Mouse (Mus musculus) thymus, adult 2 months (tissue): Measurements from ENCODE around the gene Zfp512b. TPM values are rescaled to one million over a fixed set of nuclear protein-coding genes. Genes with fewer than 3 reads are reported as not detected.

Experiments used
- DNase-seq: peaks from one replicate; pipeline ENCODE4 v3.0.0; 2021
- H3K27ac ChIP-seq: fragments of 200-500 bp; 2 replicates; pipeline ENCODE4 v1.5.1; 2012; ENCODE audit warnings: low read length, control low read depth; ENCODE audit not compliant: control insufficient read depth, insufficient read depth
- H3K27me3 ChIP-seq: fragments of 200-500 bp; 2 replicates; pipeline ENCODE4 v1.6.1; 2012; ENCODE audit warnings: mild to moderate bottlenecking, low read length, moderate library complexity, mixed read lengths; ENCODE audit not compliant: control insufficient read depth, insufficient read depth
- H3K36me3 ChIP-seq: fragments of 200-500 bp; 2 replicates; pipeline ENCODE4 v1.6.1; 2012; ENCODE audit warnings: mild to moderate bottlenecking, low read length, moderate library complexity; ENCODE audit not compliant: control insufficient read depth, insufficient read depth
- H3K4me1 ChIP-seq: fragments of 200-500 bp; replicated peaks from 2 replicates; pipeline ENCODE4 v1.6.1; 2012; ENCODE audit warnings: low read length; ENCODE audit not compliant: control insufficient read depth, insufficient read depth
- H3K4me3 ChIP-seq: fragments of 200-500 bp; 2 replicates; pipeline ENCODE4 v1.5.1; 2012; ENCODE audit warnings: mild to moderate bottlenecking, low read length, control low read depth, moderate library complexity; ENCODE audit not compliant: control insufficient read depth, insufficient read depth
- CTCF ChIP-seq: fragments of 200-500 bp; IDR thresholded peaks from 2 replicates; pipeline ENCODE4 v1.5.1; 2012; ENCODE audit warnings: mild to moderate bottlenecking, control low read depth, low read length, moderate library complexity, borderline replicate concordance; ENCODE audit not compliant: control insufficient read depth, poor library complexity, insufficient read depth; ENCODE audit errors: extremely low read depth
- POLR2A ChIP-seq: fragments of 200-500 bp; IDR thresholded peaks from 2 replicates; pipeline ENCODE4 v1.6.1; 2012; ENCODE audit warnings: mild to moderate bottlenecking, low read length, control low read depth, moderate library complexity; ENCODE audit not compliant: control insufficient read depth, poor library complexity, insufficient read depth; ENCODE audit errors: extremely low read depth
- WGBS: fragments of 180-500 bp; shearing (Covaris S2); methylation state at CpG from one replicate; pipeline ENCODE4 v1.1.7; 2018; 5-methylcytosine and 5-hydroxymethylcytosine counted together
- polyA plus RNA-seq: library from polyadenylated mRNA; depleted of rRNA; stranded (reverse); fragments of >200 nt; gene quantifications from 2 replicates; pipeline ENCODE4 v1.2.3, GENCODE M21; 2012; rRNA removed

Zfp512b gene
- polyA plus RNA-seq, 1 experiment, result 87.6 TPM

DNA sequence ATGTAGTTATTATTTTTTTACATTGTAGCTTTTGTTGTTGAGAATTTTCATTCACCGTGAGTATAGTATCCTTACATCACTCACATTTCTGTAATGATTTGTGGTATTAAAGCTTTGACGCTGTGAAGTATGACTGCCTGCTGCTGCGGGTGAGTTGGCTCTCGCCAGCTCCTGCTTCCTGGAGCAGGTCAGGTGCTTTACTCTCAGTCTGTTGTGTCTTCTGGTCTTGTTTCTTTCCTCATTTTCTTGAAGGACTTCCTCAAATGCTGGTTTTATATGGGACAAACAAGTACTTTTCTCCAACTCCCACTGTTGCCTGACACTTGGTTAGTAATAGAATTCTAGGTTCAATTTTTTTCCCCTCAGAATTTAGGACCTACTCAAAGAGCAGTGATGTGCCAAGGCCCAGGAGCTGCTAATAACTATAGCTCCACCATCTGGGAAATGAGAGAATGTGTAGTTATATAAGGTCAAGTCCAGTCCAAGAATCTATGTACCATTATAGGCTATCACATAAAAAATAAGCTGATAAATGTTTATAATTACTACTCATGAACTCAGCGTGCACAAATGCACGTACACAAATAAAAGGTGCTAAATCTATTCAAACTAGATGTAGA, 50.7 kb downstream of the Zfp512b start:
- Histone ChIP-seq H3K4me1 (peaks cover 6% of the 10 kb centered on the region; the same call in 1 of the 2 replicates), H3K27me3 (no peaks in the 10 kb centered on the region), H3K27ac (no peak overlapping the region), H3K36me3 (peaks cover 12% of the 10 kb centered on the region), H3K4me3 (no peak overlapping the region)
- TF ChIP-seq POLR2A (no peak), CTCF (no peak)
- WGBS, result 69% methylated on average over 6 of the region's 6 CpGs
- no peak for DNase-seq

DNA sequence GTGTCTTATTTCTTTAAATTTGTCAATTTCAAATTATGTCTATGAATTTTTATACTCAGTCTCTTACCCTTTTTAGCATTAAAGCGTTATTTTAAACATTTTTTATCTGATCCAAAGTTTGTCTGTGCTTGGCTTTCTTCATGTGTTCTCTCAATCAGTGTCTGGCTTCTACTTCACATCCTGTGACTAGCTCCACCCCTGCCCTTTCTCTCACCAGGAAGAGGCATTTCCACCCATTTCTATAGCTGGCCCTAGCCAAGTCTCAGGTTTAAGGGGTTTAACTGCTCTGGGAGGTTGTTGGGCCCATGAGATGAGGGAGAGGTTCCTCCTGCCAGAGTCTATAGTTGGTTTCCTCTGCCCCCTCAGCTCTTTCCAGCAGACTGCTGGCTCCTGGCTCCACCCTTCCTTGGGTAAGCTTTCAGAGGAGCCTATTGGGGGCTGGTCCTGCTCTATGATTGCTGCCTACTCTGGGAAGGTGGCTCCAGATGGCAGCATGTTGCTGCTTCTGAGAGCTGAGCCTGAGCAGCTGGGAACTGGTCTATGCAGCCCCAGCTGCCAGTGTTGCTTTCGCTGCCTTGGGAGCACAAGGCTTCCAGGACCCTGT, 55.1 kb downstream of the Zfp512b start:
- Histone ChIP-seq H3K4me3 (no peak overlapping the region), H3K27me3 (no peaks in the 10 kb centered on the region), H3K27ac (no peak overlapping the region), H3K4me1 (peaks cover 6% of the 10 kb centered on the region; the same call in 1 of the 2 replicates), H3K36me3 (no peaks in the 10 kb centered on the region; the same call in 1 of the 2 replicates)
- TF ChIP-seq POLR2A (no peak), CTCF (no peak)
- DNase-seq, result no peak
- 69% methylated on average over 2 of the region's 2 CpGs for WGBS

DNA sequence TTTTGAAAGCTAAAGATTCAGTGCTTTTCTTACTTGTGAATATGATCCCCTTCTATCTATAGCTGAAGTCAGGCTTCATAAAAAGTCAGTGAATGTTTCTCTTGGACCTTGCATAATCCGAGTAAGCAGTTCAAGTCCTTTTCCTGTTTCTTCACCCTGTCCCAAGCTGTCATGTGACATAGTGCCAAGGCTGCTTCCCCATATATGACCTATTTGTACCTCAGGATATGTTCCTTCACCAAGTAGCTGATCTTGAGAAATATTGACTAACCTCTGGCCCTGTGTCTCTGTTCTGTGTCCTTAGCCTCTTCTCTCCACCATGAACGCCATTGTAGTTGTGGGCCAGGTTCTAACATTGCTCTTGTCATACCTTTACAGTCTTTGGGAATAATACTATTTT, 56.2 kb downstream of the Zfp512b start:
- WGBS, result 91% methylated on average over 2 of the region's 2 CpGs

DNA sequence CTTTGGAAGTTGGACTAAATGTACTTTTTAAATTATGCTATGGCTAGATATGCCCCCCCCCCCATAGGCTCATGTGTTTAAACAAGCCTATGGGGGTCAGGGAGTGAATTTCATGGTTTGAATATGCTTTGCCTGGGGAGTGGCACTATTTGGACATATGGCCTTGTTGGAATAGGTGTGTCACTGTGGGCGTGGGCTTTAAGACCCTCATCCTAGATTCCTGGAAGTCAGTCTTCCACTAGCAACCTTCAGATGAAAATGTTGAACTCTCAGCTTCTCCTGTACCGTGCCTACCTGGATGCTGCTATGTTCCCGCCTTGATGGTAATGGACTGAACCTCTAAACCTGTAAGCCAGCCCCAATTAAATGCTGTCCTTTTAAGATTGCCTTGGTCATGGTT, 60.0 kb downstream of the Zfp512b start:
- no peak for DNase-seq
- Histone ChIP-seq H3K27me3 (no peaks in the 10 kb centered on the region), H3K27ac (no peak overlapping the region), H3K4me1 (peaks cover 2% of the 10 kb centered on the region; the same call in 1 of the 2 replicates), H3K36me3 (no peaks in the 10 kb centered on the region), H3K4me3 (no peak overlapping the region)
- TF ChIP-seq CTCF, result no peak
- no peak for TF ChIP-seq POLR2A
- WGBS, result 97% methylated on average over 3 of the region's 3 CpGs

More for the DNA sequence above, 56.2 kb downstream of the Zfp512b start:
- Histone ChIP-seq H3K4me3 (no peak overlapping the region), H3K36me3 (no peaks in the 10 kb centered on the region; the same call in 1 of the 2 replicates), H3K4me1 (peaks cover 6% of the 10 kb centered on the region; the same call in 1 of the 2 replicates), H3K27me3 (no peaks in the 10 kb centered on the region), H3K27ac (no peak overlapping the region)
- DNase-seq, result no peak
- TF ChIP-seq POLR2A (no peak), CTCF (no peak)

Other genes starting within 250 kb of the Zfp512b start
- gene Zgpat, start 227.9 kb downstream of the Zfp512b start, polyA plus RNA-seq, result 87.6 and 91.9 TPM in 2 replicates
- 60.9 and 69.6 TPM in 2 replicates for gene Arfrp1, start 227.4 kb downstream of the Zfp512b start, polyA plus RNA-seq
- gene Lime1, start 212.7 kb downstream of the Zfp512b start, polyA plus RNA-seq, result 263 and 268 TPM in 2 replicates
- gene Zbtb46, start 133.4 kb downstream of the Zfp512b start, polyA plus RNA-seq, result 4.8 and 5.3 TPM in 2 replicates
- 0.13 and 0.16 TPM in 2 replicates for gene Abhd16b, start 99.6 kb downstream of the Zfp512b start, polyA plus RNA-seq
- gene Tpd52l2, start 95.7 kb downstream of the Zfp512b start, polyA plus RNA-seq, result 54.2 and 54.7 TPM in 2 replicates
- 140 and 146 TPM in 2 replicates for gene Dnajc5, start 72.3 kb downstream of the Zfp512b start, polyA plus RNA-seq
- gene Uckl1, start 7.9 kb downstream of the Zfp512b start, polyA plus RNA-seq, result 266 and 327 TPM in 2 replicates
- 22.2 and 22.5 TPM in 2 replicates for gene Prpf6, start 935 bp downstream of the Zfp512b start, polyA plus RNA-seq
- 26.5 and 29.0 TPM in 2 replicates for gene Samd10, start 6.4 kb upstream of the Zfp512b start, polyA plus RNA-seq
- 0.57 and 1.0 TPM in 2 replicates for gene Gm29797, start 64.2 kb upstream of the Zfp512b start, polyA plus RNA-seq
- 21.7 and 21.8 TPM in 2 replicates for gene Sox18, start 78.8 kb upstream of the Zfp512b start, polyA plus RNA-seq
- 9.0 and 13.8 TPM in 2 replicates for gene Tcea2, start 87.5 kb upstream of the Zfp512b start, polyA plus RNA-seq
- 255 and 260 TPM in 2 replicates for gene Rgs19, start 101.2 kb upstream of the Zfp512b start, polyA plus RNA-seq
- gene Lkaaear1, start 105.6 kb upstream of the Zfp512b start, polyA plus RNA-seq, result not detected in 2 replicates
- gene Oprl1, start 122.2 kb upstream of the Zfp512b start, polyA plus RNA-seq, result 0.24 and 0.38 TPM in 2 replicates
- gene Myt1, start 170.5 kb upstream of the Zfp512b start, polyA plus RNA-seq, result 0.03 and 0.04 TPM in 2 replicates
- 51.5 and 60.0 TPM in 2 replicates for gene Pcmtd2, start 245.1 kb upstream of the Zfp512b start, polyA plus RNA-seq